Mouse (Mus musculus) lung, adult 2 months (tissue): Measurements from ENCODE around the gene Tspo. TPM values are rescaled to one million over a fixed set of nuclear protein-coding genes. Genes with fewer than 3 reads are reported as not detected.

Source experiments
- DNase-seq: peaks from one replicate; pipeline ENCODE4 v3.0.0; 2022
- H3K4me1 ChIP-seq: fragments of 200-500 bp; 2 replicates; pipeline ENCODE4 v1.6.1; 2011; ENCODE audit warnings: low read length; ENCODE audit not compliant: control insufficient read depth, insufficient read depth
- H3K4me3 ChIP-seq: fragments of 200-500 bp; replicated peaks from 2 replicates; pipeline ENCODE3; 2011; ENCODE audit warnings: low read depth, mild to moderate bottlenecking, control low read depth, low read length; ENCODE audit errors: extremely low read depth
- CTCF ChIP-seq: fragments of 200-500 bp; IDR thresholded peaks from 2 replicates; pipeline ENCODE4 v1.5.1; 2011; ENCODE audit warnings: mild to moderate bottlenecking, low read length, control low read depth; ENCODE audit not compliant: insufficient read depth
- POLR2A ChIP-seq: fragments of 200-500 bp; IDR thresholded peaks from 2 replicates; pipeline ENCODE4 v1.6.1; 2011; ENCODE audit warnings: low read depth, mild to moderate bottlenecking, control low read depth, low read length, borderline replicate concordance; ENCODE audit errors: extremely low read depth
- WGBS: fragments of 180-500 bp; shearing (Covaris S2); methylation state at CpG from one replicate; pipeline ENCODE4 v1.1.7; 2018; 5-methylcytosine and 5-hydroxymethylcytosine counted together
- polyA plus RNA-seq: library from polyadenylated mRNA; depleted of rRNA; stranded (reverse); fragments of >200 nt; gene quantifications from 2 replicates; pipeline ENCODE4 v1.2.3, GENCODE M21; 2012; rRNA removed

Tspo gene
- 396 and 550 TPM in 2 replicates for polyA plus RNA-seq

- H3K4me1 ChIP-seq = peaks cover 20% of the 10 kb centered on the region
- TF ChIP-seq CTCF = no peak
- peak; percentile 83; the same call in 1 of the 2 replicates for TF ChIP-seq POLR2A
- WGBS = under 1% methylated on average over 28 of the region's 28 CpGs
- peak within 1 kb of the TSS; percentile 93 for H3K4me3 ChIP-seq
- DNase-seq = peak; percentile 76
These were observed at the start of gene Tspo, which contains the start of gene Mcat for GRCm38 (mm10) chr15:83563327-83563856. TSS of gene Tspo (plus strand) at chr15:83563592. TSS of gene Mcat (minus strand) at chr15:83563787.

GRCm38 (mm10) chr15:83515018-83515417 is 48.4 kb upstream of the Tspo start:
- WGBS = 58% methylated on average over 5 of the region's 5 CpGs
- Histone ChIP-seq H3K4me3 (no peak overlapping the region), H3K4me1 (no peaks in the 10 kb centered on the region)
- no peak for TF ChIP-seq CTCF
- TF ChIP-seq POLR2A = no peak
- DNase-seq = no peak

GRCm38 (mm10) chr15:83518215-83519048 is 45.0 kb upstream of the Tspo start:
- DNase-seq = peak; percentile 58
- 32% methylated on average over 20 of the region's 20 CpGs for WGBS
- TF ChIP-seq POLR2A (no peak), CTCF (peak; percentile 70)

GRCm38 (mm10) chr15:83520861-83521382 is 42.5 kb upstream of the Tspo start:
- Histone ChIP-seq H3K4me1 (no peaks in the 10 kb centered on the region), H3K4me3 (no peak overlapping the region)
- no peak for TF ChIP-seq POLR2A
- TF ChIP-seq CTCF = no peak
- no peak for DNase-seq
- WGBS = 81% methylated on average over 6 of the region's 6 CpGs

More at GRCm38 (mm10) chr15:83518215-83519048, 45.0 kb upstream of the Tspo start:
- Histone ChIP-seq H3K4me3 (no peak overlapping the region), H3K4me1 (no peaks in the 10 kb centered on the region)

GRCm38 (mm10) chr15:83523196-83523595 is 40.2 kb upstream of the Tspo start:
- 65% methylated on average over 7 of the region's 7 CpGs for WGBS
- H3K4me3 ChIP-seq = no peak overlapping the region
- no peak for DNase-seq
- H3K4me1 ChIP-seq = peaks cover 6% of the 10 kb centered on the region
- TF ChIP-seq CTCF (no peak), POLR2A (no peak)

GRCm38 (mm10) chr15:83523638-83524332 is 39.6 kb upstream of the Tspo start:
- TF ChIP-seq POLR2A = no peak
- TF ChIP-seq CTCF = no peak
- WGBS = 68% methylated on average over 14 of the region's 14 CpGs
- DNase-seq = no peak
- no peak overlapping the region for H3K4me3 ChIP-seq
- H3K4me1 ChIP-seq = peaks cover 7% of the 10 kb centered on the region

- WGBS = 91% methylated on average over 3 of the region's 3 CpGs
- no peak for DNase-seq
- Histone ChIP-seq H3K4me3 (no peak overlapping the region), H3K4me1 (peaks cover 13% of the 10 kb centered on the region)
- no peak for TF ChIP-seq POLR2A
- no peak for TF ChIP-seq CTCF
These were observed 39.1 kb upstream of the Tspo start for GRCm38 (mm10) chr15:83524333-83524729.

- Histone ChIP-seq H3K4me1 (peaks cover 26% of the 10 kb centered on the region), H3K4me3 (peak within 1 kb of the TSS; percentile 87)
- DNase-seq = peak; percentile 74
- TF ChIP-seq CTCF = no peak
- TF ChIP-seq POLR2A = peak; percentile 92; the same call in 1 of the 2 replicates
- WGBS = under 1% methylated on average over 45 of the region's 45 CpGs
These were observed 36.8 kb upstream of the Tspo start, which contains the start of gene Bik for GRCm38 (mm10) chr15:83526424-83527091. TSS of gene Bik (plus strand) at chr15:83526862.

- no peak for TF ChIP-seq POLR2A
- no peak for TF ChIP-seq CTCF
- DNase-seq = no peak
- peak overlapping the region; percentile 87 for H3K4me3 ChIP-seq
- 5% methylated on average over 26 of the region's 26 CpGs for WGBS
- H3K4me1 ChIP-seq = peaks cover 28% of the 10 kb centered on the region
These were observed 36.3 kb upstream of the Tspo start for GRCm38 (mm10) chr15:83527092-83527437.

- WGBS = 44% methylated on average over 2 of the region's 2 CpGs
- H3K4me1 ChIP-seq = peaks cover 28% of the 10 kb centered on the region
- H3K4me3 ChIP-seq = peak overlapping the region; percentile 87
- TF ChIP-seq CTCF (no peak), POLR2A (no peak)
- DNase-seq = no peak
These were observed 35.6 kb upstream of the Tspo start for GRCm38 (mm10) chr15:83527747-83528146.
